Mouse (Mus musculus) cerebral cortex, adult 2 months (tissue): ENCODE measurements around the gene Upp1.

ENCODE experiments used
- WGBS: fragments of 180-500 bp; shearing (Covaris S2); methylation state at CpG from one replicate; pipeline ENCODE4 v1.1.7; 2018; 5-methylcytosine and 5-hydroxymethylcytosine counted together

Gene Upp1

DNA sequence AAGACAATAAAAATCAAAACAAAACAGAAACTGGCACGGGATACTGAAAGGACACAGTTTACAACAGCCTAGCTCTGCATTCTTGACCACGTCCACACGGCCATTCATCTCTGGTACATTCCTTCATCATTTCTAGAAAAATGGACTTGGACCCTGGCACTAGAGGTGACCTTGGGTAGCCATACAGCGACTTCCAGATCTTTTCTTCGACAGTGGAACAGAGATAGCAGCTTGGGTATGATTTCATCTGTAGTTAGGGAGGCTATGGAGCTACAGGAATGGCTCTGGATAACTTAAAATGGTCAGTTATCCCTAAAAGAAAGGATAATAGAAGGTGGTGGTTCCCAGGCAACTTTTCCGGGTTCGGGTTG, at the start of gene Upp1:
Gene Upp1, plus strand, starts transcription at position 54 of the 371 bp plus-strand sequence.
- WGBS: 4% methylated on average over 7 of the region's 7 CpGs

DNA sequence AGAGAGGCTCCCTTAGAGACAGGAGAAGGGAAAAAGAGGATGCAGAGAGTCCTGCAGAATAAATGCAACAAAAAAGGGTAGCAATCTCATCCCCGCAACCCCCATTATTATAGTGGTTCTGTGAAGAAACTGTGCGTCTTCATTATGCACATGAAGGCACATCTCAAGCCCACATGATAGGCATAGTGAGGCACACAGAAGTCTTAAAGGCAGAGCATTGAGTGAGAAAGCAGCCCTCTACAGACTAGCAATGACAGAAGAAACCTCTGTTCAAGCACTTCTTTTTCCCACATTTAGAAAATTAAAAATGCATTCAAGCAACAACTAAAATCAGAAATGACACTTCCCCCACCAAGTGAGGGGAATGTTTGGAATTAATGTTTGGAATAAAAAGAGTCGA, 41.5 kb upstream of the Upp1 start:
- 88% methylated on average over 3 of the region's 3 CpGs for WGBS

DNA sequence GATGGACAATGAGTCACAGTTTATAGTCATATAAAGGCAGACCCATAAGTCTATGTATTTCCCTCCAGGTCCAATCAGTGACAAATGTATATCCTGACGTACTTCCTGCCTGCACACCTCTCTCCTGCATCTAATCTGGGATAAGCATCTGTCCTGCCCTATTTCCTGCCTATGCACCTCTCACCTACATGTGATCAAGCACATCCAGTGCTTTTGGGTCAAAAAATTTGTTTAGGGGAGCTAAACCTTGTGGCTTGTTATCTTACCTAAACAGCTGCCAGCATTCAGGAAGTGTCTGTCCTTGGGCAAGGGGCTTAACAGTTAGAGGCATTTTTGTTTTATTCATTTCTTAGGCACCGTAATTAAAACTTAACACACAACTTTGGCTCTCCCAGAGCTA, 4.7 kb upstream of the Upp1 start:
- WGBS: 74% methylated on average over 2 of the region's 2 CpGs

DNA sequence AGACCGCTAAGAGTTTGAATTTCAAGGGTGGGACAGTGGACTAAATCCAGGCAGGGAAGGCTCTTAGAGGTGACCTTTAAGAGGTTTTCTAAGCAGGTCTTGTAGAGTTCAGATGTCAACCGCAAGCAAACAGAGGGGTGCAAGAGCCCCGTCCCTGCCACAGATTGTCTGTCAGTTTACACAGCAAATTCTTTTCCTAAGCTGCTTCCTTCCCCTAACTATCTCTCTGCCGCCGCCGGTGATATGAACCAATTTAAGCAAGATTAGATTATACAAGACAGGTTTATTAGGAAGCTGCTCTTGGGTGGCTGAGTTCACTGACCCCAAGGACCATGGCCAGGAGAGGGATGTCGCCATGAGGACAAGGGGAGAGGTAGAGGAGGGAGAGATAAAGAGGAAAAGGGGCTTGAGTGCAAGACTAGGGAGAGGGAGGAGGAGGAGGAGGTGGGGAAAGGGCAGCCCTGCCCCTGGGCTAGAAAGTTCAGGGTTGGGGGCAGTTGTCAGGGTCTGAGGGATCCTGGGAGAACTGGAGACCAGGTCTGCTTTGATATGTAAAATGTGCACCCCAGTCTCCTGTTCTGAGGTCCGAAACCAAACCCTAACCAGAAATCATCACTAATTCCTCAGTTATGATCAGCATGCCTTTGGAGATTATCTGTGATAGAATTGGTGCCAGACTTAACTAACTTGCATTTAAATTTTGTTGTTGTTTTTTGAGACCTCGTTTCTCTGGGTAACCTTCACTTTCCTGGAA, 2.4 kb upstream of the Upp1 start:
- WGBS: 45% methylated on average over 9 of the region's 9 CpGs

DNA sequence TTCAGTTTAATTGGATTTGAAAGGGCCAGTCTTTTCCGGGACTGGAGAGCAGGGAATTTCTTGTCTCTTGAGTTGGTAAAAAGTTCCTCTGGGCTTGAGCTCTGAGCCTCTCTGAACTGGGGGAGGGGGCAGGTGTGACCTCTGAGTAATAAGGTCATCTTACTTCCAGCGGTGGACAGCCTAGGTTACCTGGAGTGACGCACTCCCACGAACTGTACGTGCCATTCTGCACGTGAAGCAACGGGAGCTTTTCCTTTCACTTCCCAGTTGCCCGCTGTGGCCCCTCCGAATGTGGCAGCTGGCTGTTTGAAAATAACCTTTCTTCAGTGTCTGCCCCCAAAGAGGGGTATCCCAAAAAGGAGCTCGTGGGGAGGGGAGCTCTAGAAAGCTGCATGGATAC, 1.8 kb upstream of the Upp1 start:
- 7% methylated on average over 10 of the region's 10 CpGs for WGBS

DNA sequence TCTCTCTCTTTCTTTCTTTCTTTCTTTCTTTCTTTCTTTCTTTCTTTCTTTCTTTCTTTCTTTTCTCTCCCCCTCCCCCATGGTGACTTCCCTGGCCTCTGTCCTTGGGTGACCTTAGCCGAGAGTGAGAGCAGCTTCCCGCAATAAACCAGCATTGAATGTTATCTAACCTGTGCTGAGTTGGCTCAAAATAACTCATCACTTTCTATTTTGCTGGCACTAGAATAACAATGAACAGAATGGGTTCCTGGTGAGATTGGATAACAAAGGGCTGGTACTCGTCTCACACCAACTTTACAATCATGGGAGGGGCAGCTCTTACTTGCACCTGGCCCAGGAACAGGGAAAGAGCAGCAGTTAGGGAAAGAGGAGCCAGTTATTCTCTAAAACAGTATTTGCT, 987 bp upstream of the Upp1 start:
- WGBS: 20% methylated on average over 3 of the region's 3 CpGs

DNA sequence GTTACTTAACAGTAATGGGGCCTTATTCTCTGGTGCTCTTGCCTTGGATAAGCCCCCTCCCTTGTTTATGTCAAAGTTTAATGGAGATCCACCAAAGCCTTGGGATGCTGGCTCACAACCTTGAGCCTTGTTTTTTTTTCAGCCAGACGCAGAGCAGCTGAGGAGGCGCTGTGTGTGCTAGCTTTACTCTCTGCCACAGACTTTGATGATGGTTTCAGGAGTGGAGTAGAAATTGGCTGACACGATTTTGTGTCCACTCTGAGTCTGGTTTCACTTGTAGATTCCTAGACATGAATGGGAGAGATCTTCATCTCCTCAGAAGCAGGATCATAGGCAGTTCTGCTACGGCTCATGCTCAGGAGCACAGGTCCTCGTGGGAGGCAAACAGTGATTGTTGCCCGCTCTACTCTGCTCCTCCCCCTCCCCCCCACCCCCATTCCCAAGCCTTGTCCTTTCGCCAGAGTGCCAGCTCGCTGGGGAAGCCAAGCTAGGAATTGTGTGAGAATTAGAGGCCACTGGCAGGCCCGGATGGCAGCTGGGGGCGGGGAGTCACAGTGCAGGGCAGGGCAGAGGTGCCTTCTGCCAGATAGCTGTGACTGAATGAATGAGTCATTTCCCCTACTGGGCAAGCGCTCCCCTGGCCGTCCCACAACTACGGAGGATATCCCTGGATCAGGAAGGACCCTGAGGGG, 399 bp upstream of the Upp1 start:
- WGBS: 5% methylated on average over 13 of the region's 13 CpGs

DNA sequence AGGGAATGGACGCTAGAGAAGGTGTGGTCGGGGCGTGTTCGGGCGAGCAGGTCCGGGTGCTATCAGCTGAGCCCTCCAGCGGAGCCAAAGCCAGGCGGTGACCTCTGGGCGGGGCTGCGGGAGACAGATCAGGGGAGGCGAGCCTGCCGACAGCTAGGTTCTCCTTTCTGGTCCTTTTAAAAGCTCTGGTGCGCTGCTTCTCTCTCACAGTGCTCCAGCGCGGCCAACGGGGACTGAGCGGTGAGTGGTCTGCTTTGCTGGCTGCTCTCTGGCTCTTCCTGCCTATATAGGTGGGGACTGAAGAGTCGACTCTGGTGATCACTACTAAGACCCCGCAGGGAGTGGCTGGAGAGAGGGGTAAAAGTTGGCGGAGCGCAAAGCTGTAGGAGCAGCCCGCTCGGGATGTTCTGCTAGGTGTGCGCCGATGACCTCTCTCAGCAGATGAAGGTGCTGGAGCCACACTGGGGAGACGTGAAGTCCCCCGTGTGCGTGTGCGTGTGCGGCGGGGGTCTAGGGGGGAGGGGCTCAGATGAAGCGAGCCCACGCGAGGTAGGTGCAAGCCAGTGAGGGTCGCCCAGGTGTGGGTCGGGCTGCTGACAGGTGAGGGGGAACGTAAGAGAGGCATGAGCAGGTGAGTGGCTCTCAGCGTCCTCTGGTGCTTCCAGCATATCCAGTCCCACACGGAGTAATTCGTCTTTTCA, 668 bp downstream of the Upp1 start:
- WGBS: 2% methylated on average over 40 of the region's 40 CpGs

DNA sequence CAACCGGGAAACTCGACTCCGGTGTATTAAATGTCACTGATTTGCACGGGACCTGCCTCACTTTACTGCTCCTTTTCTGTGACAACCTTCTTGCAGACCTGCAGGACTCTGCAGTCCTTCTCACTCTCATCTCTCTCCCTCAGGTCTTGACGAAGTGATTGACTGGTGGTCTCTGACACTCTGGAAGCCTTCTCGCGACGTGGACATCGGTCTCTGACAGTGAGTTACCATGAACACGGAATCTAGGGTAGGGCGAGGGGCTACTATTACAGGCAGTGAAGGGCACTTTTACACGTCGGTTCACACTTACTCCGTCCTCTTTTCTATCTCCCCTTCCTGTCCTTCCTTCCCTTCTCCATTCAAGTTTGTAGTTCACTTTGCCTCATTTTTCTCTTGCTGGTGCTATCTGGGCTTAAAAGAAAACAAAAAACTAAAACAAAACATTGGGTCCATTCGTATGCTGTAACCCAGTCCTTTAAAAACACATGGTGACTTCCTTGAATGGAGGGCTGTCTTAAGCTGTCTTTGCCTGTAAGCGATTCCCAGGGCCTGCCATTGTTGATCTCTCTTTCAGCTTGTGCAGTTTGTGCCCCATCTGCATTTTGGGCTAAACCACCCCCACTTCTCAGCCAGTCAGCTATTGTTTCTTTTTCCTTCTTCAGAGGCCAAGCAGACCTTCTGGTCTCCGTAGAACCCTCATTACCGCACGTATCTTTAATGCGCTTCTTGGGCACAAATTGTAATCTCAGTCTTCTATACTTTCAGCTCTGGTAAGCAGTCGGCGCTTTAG, 1.5 kb downstream of the Upp1 start:
- WGBS: 24% methylated on average over 22 of the region's 22 CpGs

DNA sequence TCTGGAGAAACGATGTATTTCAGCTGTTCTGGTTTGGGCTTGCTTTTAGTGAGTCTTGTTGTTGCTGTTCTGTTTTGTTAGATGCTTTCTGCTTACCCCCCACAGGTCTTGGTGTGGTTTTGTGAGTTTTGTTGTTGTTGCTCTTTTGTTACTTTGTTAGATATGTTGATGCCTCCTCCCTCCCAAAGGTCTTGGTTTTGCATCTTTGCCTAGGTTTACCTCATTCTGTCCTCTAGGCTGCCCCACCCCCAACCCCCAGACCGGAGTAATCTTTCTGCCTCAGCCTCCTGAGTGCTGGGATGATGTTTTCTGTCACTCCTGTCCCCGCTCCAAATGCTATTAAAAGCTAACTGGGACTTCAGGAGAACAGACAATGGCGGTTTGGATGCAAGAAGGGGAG, 4.4 kb downstream of the Upp1 start:
- 78% methylated on average over 4 of the region's 4 CpGs for WGBS

DNA sequence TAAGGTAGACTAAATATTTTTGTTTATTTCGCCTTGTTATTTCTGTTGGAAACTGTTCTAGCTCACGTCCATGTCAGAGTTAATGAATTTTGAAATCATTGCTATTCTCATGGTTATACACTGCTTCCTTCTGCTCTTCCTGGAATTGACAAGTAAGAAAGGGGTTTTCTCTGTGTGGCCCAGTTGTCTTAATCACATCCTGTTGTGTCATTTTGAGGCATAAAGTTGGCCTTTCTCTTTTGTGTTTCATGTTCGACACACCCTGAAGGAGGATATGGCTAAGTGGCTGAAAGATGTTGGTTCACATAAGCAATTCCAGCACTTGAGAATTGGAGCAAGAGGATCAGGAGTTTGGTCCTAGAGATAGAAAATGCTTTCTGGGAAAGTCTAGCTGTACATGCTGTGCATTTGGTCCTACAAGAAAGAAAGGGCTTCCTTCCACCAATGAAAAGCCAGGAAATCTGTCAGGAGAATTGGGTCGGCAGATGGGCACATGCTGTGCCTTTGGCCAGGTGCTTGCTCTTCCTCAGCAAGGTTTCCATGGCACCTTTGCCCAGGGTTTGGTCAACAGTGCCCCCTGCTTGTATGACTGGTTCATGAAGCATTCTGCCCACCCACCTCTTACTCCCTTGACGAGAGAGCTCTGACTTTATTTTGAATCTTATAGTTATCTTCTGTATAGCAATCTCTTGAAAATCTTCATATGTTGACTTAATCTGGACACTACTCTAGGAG, 8.6 kb downstream of the Upp1 start:
- 67% methylated on average over 5 of the region's 5 CpGs for WGBS

DNA sequence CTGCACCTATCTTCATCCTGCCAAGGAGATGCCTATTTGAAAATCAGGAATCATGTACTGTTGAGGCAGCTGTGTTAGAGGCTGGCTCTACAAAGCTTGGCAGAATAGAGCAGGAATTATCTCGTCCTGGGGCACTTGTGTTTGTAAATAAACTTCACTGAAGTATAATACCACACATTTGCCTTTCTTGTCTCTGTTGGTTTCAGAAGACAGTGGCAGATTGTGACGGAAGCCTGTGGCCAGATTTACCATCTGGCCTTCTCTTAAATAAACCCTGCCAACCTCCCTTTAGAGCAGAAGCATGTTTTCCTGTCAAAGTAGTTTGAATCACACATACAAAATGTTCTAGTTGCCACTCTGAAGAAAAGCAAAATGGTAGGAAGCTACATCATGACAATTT, 10.2 kb downstream of the Upp1 start:
- WGBS: 35% methylated on average over 2 of the region's 2 CpGs

DNA sequence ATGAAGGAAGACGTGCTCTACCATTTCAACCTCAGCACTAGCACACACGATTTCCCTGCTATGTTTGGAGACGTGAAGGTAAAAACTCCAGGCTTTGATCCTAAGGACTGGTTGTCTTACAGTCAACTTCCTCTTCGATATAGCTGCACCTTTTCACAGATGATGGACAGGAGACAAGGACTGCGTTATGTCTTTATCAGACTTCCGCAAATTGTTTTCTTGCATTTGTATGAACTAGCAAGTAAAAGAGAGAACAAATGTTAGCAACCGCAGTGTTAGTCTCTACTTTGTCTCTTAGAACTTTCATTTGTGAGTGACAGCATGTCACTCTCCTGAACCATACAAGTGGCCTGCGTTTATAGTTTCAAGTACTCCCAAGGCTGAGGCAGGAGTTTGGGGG, 11.6 kb downstream of the Upp1 start:
- WGBS: 95% methylated on average over 8 of the region's 8 CpGs

DNA sequence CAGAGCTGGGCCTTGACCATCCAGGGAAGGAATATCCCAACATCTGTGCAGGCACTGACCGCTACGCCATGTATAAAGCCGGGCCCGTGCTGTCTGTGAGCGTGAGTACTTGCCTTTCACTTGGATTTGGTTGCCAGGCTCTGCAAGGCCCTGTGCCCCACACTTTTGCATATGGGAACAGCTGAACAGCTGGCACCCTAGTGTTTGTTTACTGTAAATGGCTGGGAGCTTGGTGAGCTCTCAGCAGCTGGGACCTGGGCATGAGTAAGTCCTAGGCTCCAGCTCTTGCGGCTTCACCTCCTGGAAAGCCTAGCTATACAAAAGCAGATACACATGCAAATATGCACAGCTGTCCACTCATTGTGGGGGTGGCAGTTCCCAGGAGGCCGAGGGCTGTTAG, 13.8 kb downstream of the Upp1 start:
- 82% methylated on average over 7 of the region's 7 CpGs for WGBS

DNA sequence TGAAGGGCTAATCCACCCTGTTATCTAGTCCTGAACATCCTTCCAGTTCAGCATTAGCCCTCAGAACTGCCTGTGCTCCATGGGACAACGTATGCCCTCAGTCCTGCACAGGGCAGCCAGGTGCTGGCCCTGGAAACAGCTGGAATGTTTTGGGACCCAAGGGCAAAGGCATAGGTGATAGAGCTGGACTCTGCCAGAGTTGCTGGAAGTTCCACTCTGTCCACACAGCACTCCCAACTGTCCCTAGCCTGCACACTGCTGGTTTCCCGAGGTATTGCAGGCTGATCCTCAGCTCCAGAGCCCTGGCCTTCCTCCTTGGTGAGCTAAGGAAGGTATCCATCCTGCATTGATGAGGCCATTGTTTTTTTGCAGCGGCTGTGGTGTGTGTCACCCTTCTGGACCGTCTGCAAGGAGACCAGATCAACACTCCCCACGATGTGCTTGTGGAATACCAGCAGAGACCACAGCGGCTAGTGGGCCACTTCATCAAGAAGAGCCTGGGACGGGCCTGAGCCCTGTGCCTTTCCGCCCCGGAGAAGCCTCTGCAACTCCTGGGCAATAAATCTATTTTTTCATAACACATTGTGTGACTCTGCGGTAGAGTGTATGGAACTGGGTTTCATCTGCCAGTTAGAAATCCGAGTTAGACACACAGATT, 17.8 kb downstream of the Upp1 start:
- 70% methylated on average over 11 of the region's 11 CpGs for WGBS

DNA sequence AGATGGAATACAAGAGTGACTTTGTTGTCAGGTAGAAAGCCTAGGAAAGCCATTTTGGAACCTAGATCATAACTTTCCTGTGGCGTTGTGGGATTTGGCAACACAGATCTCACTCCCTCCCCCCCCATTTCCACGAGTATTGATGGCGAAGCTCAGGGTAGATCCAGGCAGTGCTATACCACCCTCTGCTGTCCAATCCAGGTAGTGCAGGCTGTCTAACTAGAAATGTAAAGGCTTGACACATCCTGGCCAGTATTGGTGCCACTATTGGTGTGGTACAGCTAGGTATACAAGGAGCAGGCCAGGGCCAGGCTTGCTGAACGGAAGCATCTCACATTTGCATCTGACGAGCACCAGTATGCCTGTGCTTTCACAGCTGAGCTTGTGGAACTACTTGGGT, 18.6 kb downstream of the Upp1 start:
- WGBS: 11% methylated on average over 5 of the region's 5 CpGs

DNA sequence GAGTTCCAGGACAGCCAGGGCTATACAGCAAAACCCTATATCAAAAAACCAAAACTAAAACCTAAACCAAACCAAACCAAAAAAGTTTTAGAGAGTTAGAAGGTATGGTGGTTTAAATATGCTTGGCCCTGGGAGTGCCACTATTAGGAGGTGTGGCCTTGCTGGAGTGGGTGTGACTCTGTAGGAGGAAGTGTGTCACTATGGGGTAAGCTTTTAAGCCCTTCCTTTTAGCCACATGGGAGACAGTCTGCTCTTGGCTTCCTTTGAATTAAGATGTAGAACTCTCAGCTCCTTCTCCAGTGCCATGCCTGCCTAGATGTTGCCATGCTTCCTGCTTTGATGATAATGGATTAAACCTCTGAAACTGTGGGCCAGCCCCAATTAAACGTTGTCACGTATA, 27.2 kb downstream of the Upp1 start:
- 96% methylated on average over 2 of the region's 2 CpGs for WGBS

DNA sequence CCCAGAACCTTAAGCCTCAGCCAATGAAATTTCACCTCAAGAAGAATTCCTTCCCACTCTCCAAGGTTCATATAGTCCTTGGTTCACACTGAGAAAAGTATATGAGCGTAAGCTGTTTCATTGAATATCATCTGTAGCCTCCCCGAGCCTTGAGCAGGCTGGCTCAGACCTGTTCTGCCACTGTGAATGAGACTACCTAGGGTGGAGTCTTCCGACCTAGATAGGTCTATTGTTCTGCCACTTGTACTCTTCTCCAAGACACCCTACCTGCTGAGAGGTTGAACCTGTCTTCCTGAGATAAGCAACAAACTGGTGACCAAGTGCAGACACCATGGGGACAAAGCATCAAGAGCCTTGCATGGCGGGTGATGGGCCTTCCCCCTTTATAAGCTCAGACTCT, 28.2 kb downstream of the Upp1 start:
- WGBS: 95% methylated on average over 4 of the region's 4 CpGs

DNA sequence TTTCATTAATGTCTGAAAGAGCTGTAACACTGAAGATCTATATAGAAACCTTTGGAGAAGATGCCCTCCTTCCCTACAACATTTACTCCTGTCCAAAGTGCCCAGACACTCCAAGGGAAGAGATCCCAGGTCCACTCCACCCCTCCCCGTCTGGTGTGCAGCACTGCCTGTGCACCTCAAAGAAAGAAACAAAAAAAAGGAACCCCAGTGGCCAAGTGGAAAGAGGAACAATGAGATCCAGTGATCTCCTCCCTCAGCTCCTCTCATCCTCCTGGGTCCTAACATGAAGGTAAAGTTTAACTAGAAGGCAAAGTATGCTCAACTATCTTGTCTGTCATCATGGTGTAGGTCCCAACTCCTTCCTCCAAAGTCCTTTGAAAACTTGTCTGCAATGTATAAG, 28.8 kb downstream of the Upp1 start:
- 95% methylated on average over 1 of the region's 1 CpGs for WGBS

DNA sequence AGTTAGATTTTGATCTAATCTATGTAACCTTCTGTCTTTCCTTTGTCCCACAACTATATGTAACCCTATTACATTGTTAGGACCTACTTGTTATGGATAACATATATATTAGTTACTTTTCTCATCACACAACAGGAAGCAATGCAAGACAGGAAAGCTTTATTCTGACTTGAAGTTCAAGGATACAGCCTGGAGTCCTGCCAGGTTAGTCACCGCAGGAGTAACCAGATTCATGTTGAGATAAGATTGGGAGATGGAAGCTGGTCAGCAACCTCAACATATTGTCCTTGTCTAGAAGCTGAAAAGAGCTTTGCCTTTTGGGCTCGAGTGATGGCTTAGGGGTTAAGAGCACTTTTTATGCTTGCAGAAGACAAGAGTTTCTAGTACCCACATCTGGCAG, 30.3 kb downstream of the Upp1 start:
- whole genome bisulfite sequencing: 77% methylated on average over 2 of the region's 2 CpGs

DNA sequence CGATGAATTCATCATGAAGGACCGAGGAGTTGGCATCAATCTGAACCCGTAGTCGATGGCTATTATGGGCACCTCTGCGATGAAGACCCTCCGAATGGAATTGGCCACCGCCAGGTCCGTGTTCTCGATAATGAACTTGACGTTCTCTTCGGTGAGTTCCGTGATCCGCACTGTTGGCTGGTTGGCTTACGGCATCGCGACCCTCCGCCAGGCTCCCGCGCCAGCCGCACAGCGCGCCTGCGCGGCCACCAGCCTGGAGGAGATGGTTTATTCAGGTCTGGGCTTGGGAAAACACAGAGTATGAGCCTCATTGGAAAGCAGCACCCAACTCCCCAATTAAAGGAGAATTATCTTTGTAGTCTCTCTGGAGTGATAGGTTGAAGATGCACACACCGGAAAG, 32.5 kb downstream of the Upp1 start:
- WGBS: 88% methylated on average over 25 of the region's 25 CpGs
